Mouse (Mus musculus): ENCODE results near the gene Syt7.

Syt7 gene

DNA sequence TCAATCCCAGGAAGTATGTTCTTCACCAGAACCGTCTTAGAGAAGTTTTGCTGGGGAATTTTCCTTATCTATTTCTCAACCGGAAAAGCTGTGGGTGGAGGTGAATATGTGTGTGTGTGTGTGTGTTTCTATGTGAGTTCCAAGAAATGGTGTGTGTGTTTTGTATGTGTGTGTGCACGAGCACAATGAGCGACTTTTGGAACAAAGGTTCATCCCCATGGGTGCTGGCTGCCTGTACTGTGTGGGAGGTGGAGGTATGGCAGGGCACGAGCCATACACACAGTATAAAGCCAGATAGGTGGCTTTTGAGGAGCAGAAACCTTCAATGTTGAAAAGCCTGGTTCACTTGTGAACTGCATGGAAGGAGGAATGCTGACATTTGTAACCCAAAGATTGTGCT is 1.2 kb upstream of the Syt7 start:
- DNase-seq (ENCODE audit: low read depth, low spot score) = no peak

DNA sequence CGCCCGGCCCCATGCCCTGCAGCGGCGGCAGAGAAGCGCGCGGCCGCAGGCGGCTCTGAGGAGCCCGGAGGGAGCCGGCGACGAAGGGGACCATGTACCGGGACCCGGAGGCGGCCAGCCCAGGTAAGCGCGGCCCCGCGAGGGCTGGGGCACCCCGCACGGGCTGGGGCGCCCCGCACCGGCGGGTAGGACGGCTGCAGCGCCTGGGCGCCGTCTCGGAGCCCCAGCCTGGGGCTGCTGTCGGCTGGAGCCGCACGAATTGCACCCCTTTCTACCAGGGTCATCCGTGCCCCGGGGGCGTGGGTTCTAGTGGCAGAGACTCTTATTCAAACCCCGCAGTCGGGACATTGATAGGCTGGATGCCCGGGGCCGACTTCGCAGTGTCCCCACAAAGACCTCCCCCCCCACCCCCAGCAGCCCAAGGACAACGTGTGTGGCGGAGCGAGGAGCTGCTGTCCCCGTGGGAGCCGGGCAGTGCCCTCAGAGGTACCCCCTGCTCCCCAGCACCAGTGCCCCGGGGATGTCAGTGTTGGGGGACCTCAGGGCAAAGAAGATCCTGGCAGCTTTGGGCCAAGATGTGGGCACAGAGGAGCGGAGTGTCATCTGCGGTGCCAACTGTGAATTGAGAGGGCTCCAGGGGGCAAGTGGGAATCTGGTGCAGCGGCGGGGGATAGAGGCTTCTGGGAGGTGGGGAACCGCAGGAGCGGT is 655 bp downstream of the Syt7 start:
- no peak for DNase-seq (ENCODE audit: low read depth, low spot score)

DNA sequence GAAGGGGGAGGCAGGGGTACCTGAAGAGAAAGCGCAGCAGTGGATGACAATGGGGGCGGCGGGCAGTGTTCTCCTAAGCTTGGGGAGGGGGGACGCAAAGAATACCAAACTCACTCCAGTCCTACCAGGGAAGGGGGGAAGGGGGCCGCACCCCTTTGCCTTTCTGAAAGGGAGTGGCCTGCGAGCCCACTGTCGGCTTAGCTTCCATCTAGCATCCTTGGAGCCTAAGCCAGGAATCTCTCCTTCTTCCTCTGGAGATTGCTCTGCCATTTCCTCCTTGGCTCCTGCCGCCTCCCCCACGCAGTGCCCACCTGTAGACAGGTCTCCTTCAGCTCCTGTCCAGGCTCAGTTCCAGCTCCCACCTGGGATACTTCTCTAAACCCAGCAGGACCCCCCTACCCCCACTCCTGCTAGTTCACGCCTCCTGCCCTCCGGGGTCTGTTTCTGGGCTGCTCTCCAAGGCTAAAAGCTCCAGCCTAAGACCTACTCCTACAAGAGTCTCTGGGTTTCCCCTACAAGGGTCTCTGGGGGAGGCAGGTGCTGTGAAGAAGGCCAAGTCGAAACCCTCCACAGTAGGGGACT is 1.3 kb downstream of the Syt7 start:
- no peak for DNase-seq (ENCODE audit: low read depth, low spot score)

DNA sequence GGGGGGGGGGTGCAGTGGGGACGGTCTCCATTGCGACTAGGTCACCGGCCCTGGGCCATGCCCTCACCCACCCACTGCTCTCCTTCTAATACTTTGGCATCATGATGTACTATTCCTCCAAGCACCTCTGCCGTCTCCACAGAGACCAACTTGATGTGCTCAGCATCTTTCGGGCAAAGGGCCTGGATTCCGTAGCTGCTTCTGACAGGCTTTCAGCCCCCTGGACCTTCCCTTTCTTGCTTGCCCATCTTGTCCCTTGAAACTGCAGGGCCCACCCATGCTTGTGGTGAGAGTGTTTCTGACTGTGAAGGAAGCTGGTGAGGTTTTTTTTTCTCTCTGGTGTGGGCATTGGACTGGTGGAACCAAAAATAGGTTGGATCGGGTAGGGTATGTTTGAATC is 2.1 kb downstream of the Syt7 start:
- no peak for DNase-seq (ENCODE audit: low read depth, low spot score)

DNA sequence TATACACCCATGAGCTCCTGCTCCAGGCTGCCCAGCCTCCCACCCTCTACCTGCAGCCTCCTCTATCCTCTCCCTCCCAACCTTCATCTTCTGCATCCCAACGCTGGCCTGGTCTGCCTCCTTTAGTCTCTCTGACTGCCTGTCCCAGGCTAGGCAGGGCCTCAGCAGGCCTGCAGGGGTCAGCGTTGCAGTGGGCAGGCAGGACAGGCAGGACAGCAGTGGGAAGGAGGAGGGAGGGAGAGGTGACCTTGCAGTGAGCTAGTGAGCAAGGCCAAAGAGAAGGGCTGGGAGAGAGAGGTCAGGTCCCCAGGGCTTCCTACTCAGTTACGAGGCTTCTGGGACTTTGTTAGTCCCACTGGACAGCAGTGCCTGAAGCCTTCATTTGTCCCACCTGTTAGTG is 3.1 kb downstream of the Syt7 start:
- DNase-seq (ENCODE audit: low read depth, low spot score) = no peak

DNA sequence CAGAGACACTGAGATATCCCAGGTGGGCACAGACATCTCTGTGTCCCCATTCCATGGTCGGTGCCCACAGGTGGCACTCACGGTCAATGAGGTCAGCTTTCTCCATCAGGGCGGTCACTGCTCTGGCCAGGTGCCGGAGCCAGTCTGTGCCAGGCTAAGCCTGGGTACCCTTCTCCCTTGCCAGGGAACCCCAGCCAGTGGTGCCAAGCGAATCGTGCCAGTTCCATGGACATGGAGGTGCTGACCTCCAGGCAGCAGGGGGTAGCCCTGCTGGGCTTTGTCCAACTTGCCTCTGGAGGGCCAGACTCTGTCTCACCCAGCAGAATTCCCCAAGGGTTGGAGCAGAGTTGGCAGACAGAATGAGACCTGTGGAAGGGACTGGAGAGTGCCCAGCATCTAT is 4.6 kb downstream of the Syt7 start:
- DNase-seq (ENCODE audit: low read depth, low spot score) = no peak

DNA sequence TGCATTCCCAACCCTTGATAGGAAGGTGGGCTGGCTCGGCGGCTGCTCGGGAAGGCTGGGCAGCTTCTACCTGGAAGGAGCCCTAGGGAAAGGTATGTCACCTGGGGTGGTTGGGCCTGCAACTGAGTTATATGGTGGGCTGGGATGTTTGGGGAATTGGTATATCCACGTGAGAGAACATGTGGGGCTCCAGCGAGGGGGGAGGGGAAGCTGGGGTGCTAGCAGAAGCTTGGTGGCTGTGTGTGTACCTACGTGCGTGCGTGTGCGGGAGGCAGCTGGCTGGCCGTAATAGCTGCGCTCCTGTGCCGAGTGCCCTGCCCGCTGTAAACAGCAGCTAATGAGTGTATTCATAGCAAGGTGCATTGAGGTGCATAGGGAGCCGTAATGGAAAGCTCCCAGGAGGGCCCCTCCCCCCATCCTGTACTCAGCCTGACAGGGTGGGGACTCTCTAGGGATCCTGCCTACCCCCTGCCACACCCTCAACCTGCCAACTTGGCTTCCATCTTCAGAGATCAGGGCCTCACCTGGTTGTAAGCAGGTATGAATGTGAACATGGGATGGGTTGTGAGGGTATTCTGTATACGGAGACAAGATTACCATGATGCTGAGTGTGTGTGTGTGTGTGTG is 5.1 kb downstream of the Syt7 start:
- no peak for DNase-seq (ENCODE audit: low read depth, low spot score)

DNA sequence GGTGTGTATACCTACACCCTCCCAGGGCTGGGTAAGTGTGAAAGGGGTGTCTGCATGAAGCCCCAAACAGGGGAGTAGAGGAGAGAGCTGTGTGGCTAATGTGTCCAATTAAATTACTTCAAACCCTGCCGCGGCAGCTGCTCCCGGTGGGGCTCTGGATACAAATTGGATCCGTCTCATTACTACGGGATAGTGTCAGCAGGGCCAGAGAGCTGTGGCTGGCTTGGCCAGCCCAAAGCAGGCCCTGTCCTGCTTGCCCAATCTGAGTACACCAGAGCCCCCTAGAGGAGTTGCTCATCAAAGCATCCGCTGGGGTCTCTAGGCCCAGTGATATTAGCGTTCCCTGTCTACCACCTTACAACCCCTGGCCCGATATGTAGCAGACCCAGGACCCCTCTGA is 6.3 kb downstream of the Syt7 start:
- DNase-seq (ENCODE audit: low read depth, low spot score) = no peak

DNA sequence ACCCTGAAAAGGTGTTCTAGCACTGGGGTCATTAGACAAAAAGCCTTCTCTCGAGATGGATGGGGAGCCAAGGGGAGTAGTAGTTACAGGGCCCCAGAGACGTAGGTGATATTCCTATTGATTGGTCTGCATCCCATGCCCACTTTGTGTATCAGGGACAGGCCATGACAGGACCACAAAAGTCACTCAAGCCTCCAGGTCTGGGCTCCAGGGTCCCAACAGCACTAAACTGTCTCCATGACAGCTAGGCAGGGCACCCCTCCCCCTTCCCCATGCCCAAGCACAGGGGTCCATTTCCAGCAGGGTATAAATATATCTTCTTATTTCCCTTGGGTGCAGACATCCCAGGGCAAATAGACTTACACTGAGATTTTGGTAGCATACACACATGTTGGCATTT is 8.1 kb downstream of the Syt7 start:
- no peak for DNase-seq (ENCODE audit: low read depth, low spot score)

DNA sequence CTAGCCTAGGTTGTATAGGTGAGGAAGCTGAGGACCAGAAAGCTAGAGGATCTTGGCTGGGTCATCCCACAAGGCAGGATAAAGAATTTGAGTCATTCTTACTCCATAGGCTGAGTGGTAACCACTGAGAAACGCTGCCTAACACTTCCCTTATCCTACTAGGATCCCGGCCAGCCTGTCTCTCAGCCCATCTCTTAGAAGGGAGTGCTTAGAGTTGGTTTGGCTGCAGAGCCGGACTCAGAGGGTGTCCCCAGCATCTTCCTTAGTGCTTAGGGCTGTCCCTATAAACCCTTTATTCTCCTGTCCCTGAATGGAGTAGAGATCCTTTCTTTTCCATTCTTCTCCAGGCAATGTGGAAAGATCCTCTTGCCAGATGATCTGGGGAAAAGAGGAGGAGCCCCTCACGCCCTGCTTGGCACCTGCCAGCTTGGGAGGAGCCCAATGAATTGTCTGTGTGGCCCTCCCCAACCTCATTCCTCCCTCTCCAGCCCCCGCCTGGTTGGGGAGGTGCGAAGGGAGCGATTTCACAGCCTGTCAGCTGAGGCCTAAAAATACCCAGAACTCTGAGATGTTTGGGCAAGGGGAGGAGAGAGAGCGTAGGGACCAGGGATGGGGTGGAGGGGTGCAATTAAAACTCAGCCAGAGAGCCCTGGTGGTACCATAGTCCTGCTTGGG is 8.7 kb downstream of the Syt7 start:
- DNase-seq (ENCODE audit: low read depth, low spot score) = no peak

DNA sequence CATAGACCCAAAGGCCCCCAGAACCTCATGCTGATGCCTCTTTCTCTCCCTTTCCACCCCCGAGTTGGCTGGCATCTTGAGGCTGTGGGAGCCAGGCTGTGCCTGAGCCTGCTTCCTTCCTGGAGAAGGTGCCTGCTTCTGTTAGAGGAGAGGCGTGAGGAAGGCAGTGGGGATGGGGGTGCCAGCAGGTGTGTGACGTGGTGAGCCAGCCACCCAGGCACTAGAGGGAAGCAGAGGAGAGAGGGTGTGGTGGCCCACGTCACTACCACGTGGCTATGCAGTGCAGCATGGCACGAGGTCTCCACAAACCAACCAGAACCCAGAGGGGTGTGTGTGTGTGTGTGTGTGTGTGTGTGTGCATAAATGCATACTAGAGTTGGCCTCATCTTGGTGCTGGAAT is 9.4 kb downstream of the Syt7 start:
- DNase-seq (ENCODE audit: low read depth, low spot score) = no peak

DNA sequence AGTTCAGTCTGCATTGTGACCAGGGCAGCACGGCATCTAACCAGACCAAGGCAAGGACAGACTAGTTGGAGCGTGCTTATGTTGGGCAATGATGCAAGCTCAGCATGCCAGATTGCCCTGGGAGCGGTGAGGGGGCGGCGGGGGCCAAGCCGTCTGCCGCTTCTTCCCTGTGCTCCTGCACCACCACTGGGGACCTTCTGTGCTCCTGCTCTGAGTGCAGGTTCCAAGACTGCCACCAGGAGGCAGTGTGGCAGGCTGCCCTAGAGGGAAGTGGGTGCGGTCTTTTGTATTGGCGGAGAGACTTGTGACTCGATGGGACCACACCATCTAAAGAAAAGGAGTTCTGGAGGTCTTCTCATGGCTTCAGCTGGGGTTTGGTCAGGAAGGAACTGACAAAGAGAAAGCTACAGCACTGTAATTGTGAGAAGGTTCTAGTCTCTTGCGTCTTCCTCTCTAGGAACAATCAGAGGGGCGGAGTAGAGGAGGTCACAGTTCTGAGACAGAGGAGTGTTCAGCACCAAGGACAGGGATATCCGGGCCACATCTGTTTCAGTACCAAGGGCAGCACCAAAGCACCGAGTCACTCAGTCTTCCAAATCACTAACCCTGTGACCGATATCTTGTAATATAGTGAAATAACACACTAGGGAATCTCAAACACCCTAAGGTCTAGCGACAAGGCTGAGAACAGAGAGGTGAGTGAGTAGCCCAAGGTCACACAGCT is 14.0 kb downstream of the Syt7 start:
- DNase-seq (ENCODE audit: low read depth, low spot score) = peak; percentile 10

DNA sequence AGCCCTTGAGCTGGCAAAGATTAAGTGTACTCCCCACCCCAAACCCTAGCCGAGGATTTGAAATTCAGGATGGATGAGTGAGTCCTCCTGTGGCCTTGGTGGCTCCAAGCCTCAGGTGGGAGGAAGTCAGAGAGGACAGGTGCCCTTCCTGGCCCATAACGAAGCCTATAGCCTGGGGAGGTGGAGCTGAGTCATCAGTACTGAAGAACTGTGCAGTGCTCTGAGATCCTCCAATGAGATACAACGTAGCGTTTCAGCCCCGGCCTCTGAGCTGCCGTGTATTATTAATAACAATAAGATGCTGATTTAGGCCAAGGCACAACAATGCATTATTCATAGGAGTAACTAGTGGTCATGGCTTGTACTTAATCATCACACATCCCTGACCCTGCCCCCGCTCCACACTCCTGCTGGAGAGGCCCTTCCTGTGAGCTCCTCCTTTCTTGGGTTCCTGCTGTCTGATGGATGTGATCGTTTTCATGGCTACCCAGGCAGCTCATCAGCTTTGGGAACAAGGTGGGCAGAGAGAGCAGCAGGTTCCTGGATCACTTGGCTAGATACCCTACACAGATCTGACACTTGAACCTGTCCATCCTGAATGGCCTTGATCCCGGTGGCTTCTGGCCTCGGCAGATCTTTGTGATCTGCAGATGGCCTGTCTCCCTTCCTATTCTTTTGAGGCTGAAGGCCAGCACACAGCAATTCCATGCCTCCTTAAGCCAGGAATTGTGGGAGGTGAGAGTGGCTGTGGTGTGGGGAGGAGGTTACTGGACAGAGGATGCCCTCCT is 14.9 kb downstream of the Syt7 start:
- DNase-seq (ENCODE audit: low read depth, low spot score) = no peak

DNA sequence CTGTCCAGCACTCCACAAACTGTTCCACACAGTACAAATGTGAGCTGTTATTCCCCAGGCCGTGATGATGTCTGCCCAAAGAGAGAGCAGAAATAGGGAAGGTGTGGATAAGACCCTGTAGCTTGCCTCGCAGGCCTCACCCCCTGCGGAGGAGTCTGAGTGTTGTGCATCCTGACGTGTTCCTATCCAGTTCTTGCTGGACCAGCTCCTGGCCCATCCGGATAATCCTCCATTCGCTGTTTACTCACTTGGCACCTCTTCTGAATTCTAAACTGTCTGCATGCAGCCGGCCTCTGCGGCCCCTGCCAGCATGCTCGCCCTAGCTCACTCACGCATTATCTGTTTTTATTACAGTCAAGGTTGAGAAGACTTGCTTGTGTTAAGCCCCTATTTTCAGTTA is 15.5 kb downstream of the Syt7 start:
- DNase-seq (ENCODE audit: low read depth, low spot score) = no peak

DNA sequence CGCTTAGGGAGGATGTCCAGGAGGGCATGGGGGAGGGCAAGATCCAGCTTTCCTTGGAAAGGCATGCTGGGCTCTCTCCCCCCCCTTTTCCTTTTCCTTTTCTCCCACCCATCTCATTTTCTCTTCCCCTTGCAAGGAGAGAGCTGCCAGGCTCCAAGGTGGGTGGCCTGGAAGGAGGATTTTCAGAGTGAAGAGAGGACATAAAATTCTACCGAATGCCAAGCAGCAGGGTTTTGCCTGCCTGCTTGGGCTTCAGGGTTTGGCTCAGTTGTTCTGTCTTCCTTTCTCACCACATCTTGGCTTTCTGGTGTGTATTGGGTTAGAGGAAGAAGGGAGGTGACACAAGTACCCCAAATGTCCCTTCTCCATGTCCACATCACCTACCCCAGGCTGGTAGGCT is 16.0 kb downstream of the Syt7 start:
- DNase-seq (ENCODE audit: low read depth, low spot score) = no peak

DNA sequence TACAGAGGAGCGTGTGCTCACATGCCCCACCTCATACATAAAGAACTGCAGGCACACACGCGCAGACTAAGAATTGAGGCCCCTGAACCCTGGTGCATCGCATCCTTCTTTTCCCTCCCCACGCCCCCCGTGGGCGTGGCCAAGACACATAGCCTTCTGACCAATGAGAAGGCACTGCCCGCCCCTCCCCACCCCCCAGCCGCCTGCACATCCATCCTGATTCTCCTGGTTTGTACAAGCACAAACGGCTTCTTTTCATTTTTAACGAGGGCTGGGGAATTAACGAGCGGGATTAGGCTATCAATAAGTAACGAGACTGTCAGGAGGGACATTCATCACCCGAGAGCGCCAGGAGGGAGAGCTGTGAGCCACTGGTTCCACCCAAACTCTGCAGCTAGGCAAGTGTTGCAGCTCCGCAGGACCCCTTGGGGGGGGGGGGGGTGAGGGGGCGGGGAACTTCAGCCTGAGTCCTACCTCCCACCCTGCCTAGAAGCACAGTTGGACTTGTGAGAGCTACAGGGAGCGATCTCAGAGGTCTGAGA is 24.9 kb downstream of the Syt7 start:
- DNase-seq (ENCODE audit: low read depth, low spot score) = no peak

DNA sequence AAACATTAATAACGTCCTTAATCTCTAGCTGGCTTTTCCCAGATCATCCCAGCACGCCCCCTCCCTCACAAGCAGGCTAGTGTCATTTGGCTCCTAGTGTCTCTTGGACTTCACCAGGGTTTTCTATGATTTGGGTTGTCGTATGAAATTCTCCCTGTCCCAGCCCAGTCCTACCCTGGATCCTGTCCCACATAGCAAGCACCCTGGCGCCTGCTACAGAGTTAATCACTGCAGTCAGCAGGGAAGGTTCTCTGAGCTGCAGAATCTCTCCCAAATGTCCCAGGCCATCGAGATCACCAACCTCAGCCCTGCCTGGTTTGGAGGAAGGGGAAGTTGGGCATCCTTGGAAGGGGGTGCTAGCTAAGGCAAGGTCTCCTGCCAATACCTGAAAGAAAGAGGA is 26.6 kb downstream of the Syt7 start:
- no peak for DNase-seq (ENCODE audit: low read depth, low spot score)

DNA sequence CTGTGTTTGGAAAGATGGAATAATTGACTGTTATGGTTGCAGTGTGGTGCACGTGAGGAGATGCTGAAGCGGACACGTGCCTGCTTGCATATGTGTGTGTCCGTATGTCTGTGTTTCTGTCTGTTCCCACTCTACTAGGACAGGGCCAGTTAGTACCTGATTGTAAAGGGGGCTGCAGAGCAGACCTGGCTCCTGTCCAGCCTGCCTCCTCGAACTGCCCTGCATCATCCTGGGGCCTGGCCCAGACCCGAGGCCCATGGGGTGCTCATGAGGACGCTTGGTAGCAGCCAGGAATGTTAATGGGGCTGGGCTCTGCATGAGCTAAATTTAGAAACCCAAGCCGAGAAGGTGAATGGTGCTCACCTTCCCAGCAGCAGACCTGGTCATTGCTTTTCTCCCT is 28.0 kb downstream of the Syt7 start:
- DNase-seq (ENCODE audit: low read depth, low spot score) = no peak

DNA sequence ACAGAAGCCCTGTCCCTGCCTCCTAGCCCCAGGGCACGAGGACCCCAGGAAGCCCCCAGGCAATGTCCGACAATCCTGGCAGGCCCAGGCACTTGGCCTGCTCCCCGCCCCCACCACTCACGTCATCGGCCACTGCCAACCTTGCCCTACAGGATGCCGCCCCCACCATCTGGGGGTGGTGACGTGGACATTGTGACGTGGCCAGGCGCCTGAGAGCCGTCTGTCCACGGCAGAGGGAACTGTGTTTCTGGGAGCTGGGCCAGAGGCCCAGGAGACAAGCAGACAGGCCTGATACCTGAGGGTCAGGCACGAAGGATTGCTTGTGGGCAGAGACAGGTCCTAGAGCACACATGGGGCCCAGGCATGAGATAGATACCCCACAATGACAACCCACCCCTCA is 28.5 kb downstream of the Syt7 start:
- no peak for DNase-seq (ENCODE audit: low read depth, low spot score)

DNA sequence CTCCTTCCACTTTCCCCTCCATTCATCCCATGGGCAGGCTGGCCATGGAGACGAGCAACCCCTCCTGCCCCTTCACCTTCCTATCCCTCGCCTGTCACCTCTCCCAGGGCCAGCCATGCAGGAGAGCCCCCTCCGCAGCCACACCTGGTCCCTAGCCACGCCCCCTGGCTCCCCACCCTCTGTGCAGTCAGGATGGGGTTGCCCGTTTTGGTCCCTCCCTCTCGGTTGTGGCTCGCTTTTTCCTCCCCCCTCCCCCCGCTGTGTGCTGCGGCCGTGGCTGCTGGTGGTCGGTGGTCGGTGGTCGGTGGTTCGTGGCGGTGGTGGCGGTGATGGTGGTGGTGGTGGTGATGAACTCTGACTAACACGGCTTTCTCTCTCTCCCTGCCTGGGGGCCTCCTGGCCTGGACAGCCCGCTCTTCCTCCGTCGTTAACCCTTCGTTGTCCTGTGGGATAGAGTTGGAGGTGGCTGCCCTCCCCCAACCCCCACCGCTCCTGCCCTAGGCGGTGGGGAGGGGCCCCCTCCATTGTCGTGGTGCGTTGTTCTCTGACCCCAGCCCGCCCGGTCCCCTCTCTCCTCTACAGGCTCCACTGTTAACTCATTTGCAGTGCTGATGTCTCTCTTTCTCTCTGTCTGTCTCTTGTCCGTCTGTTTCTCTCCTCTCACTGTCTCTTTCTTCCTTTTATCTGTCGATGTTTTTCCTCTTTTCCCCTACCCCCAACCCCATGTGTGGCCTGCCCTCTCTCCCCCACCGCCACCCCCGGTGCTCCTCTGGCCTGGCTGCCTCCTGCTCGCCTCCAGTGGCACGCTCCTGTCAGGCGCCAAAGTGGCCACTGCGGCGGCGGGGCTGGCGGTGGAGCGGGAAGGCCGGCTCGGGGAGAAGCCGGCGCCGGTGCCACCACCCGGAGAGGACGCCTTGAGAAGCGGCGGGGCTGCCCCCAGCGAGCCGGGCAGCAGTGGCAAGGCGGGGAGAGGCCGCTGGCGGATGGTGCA is 33.4 kb downstream of the Syt7 start:
- no peak for DNase-seq (ENCODE audit: low read depth, low spot score)
